Mouse (Mus musculus) thymus, adult 2 months (tissue): Measurements from ENCODE around the gene Adgrg3. TPM values are rescaled to one million over a fixed set of nuclear protein-coding genes. Genes with fewer than 3 reads are reported as not detected.

Experiments used
- DNase-seq: peaks from one replicate; pipeline ENCODE4 v3.0.0; 2021
- H3K27ac ChIP-seq: fragments of 200-500 bp; 2 replicates; pipeline ENCODE4 v1.5.1; 2012; ENCODE audit warnings: low read length, control low read depth; ENCODE audit not compliant: control insufficient read depth, insufficient read depth
- H3K27me3 ChIP-seq: fragments of 200-500 bp; 2 replicates; pipeline ENCODE4 v1.6.1; 2012; ENCODE audit warnings: mild to moderate bottlenecking, low read length, moderate library complexity, mixed read lengths; ENCODE audit not compliant: control insufficient read depth, insufficient read depth
- H3K36me3 ChIP-seq: fragments of 200-500 bp; 2 replicates; pipeline ENCODE4 v1.6.1; 2012; ENCODE audit warnings: mild to moderate bottlenecking, low read length, moderate library complexity; ENCODE audit not compliant: control insufficient read depth, insufficient read depth
- H3K4me1 ChIP-seq: fragments of 200-500 bp; replicated peaks from 2 replicates; pipeline ENCODE4 v1.6.1; 2012; ENCODE audit warnings: low read length; ENCODE audit not compliant: control insufficient read depth, insufficient read depth
- H3K4me3 ChIP-seq: fragments of 200-500 bp; 2 replicates; pipeline ENCODE4 v1.5.1; 2012; ENCODE audit warnings: mild to moderate bottlenecking, low read length, control low read depth, moderate library complexity; ENCODE audit not compliant: control insufficient read depth, insufficient read depth
- CTCF ChIP-seq: fragments of 200-500 bp; IDR thresholded peaks from 2 replicates; pipeline ENCODE4 v1.5.1; 2012; ENCODE audit warnings: mild to moderate bottlenecking, control low read depth, low read length, moderate library complexity, borderline replicate concordance; ENCODE audit not compliant: control insufficient read depth, poor library complexity, insufficient read depth; ENCODE audit errors: extremely low read depth
- POLR2A ChIP-seq: fragments of 200-500 bp; IDR thresholded peaks from 2 replicates; pipeline ENCODE4 v1.6.1; 2012; ENCODE audit warnings: mild to moderate bottlenecking, low read length, control low read depth, moderate library complexity; ENCODE audit not compliant: control insufficient read depth, poor library complexity, insufficient read depth; ENCODE audit errors: extremely low read depth
- WGBS: fragments of 180-500 bp; shearing (Covaris S2); methylation state at CpG from one replicate; pipeline ENCODE4 v1.1.7; 2018; 5-methylcytosine and 5-hydroxymethylcytosine counted together
- polyA plus RNA-seq: library from polyadenylated mRNA; depleted of rRNA; stranded (reverse); fragments of >200 nt; gene quantifications from 2 replicates; pipeline ENCODE4 v1.2.3, GENCODE M21; 2012

The Adgrg3 gene
- polyA plus RNA-seq, 1 experiment, result 27.0 TPM

DNA sequence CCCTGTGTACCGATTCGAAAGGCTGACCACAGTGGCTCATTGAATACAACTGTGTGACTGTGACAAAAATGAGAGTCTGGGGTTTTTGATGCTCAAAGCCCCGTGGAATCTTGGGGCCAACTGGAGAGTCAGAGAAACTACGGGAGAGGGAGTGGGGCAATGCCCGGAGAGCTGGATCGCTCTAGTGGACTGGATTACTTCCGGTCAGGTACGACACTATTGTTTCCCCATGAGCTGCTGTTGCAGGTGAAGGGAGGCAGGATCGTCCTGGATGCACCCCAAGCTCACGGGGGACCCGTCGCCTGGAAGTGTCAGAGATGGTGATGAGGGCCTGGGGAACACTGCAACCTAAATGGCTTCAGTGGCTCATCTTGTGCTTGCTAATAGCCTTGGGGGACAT is 21.5 kb upstream of the Adgrg3 start:
- 84% methylated on average over 12 of the region's 12 CpGs for WGBS
- DNase-seq, result no peak
- no peaks in the 10 kb centered on the region for H3K27me3 ChIP-seq
- H3K4me1 ChIP-seq, result peaks cover 55% of the 10 kb centered on the region
- no peak overlapping the region for H3K27ac ChIP-seq
- TF ChIP-seq POLR2A, result no peak
- TF ChIP-seq CTCF, result no peak
- no peak overlapping the region for H3K4me3 ChIP-seq
- no peaks in the 10 kb centered on the region for H3K36me3 ChIP-seq

DNA sequence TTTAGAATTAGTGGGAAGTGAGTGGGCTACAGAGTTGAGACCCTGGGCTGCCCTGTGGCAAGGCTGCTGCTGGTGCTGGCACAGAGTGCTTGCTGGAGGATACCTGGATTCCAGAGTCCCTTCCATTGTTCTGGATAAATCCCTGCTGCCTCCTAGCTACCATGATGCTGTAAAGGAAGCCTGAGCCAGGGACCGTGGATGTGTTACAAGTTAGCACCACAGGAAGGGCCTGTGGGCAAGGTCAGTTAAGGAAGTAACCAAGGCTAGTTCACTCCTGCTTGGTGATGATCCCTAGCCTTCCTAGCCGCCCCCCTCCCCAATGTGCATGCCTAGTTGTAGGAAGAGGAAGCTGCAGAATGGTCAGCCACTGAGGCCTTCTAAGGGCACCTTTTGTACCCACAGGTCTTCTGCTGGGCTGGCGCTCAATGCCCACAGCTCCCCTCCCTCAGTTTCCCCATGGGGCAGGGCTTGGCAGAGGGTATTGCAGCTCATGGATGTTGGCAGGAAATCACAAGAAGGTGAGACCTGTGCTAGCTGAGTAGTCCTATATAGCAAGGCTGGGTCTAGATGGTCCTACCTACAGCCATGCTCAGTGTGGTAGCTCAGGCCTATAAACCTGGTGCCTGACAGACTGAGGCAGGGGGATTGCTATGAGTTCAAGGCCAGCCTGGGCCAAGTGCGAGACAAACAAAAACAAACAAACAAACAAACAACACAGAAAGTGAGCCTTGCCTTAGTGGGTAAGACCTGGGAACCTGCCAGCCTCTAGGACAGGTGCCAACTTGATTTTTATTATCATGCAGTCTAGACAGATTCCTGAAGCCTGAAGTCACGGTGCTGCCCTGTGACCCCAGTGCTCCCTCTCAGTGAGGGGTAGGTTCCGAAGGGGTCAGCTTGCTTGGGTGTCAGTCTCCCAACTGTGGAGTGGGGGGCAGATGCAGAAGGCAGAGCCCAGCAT is 20.3 kb upstream of the Adgrg3 start:
- Histone ChIP-seq H3K36me3 (no peaks in the 10 kb centered on the region), H3K27ac (no peak overlapping the region), H3K4me3 (no peak overlapping the region), H3K27me3 (no peaks in the 10 kb centered on the region), H3K4me1 (peaks cover 52% of the 10 kb centered on the region)
- WGBS, result 87% methylated on average over 6 of the region's 6 CpGs
- no peak for DNase-seq
- TF ChIP-seq POLR2A, result no peak
- TF ChIP-seq CTCF, result no peak

DNA sequence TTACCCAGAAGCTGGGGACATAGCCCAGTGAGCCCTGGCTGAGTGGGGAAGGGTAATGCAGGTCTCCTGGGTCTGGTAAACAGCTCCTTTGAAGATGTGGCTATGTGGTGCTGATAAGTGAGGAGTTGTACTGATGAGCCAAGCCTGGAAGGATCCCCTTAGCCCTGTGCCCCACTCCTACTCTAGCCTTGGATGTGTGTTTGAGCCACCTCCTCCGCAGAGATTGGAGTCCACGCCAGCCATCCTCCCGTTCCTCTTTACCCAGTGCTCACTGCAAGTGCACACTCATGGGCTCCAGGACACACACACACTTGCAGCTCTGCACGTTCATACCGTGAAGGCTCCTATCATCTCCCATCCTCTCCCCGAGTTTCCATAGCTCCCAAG is 19.6 kb upstream of the Adgrg3 start:
- no peaks in the 10 kb centered on the region for H3K27me3 ChIP-seq
- H3K36me3 ChIP-seq, result no peaks in the 10 kb centered on the region
- no peak for TF ChIP-seq CTCF
- no peak for TF ChIP-seq POLR2A
- peaks cover 45% of the 10 kb centered on the region for H3K4me1 ChIP-seq
- WGBS, result 78% methylated on average over 6 of the region's 6 CpGs
- no peak overlapping the region for H3K4me3 ChIP-seq
- no peak overlapping the region for H3K27ac ChIP-seq
- DNase-seq, result no peak

DNA sequence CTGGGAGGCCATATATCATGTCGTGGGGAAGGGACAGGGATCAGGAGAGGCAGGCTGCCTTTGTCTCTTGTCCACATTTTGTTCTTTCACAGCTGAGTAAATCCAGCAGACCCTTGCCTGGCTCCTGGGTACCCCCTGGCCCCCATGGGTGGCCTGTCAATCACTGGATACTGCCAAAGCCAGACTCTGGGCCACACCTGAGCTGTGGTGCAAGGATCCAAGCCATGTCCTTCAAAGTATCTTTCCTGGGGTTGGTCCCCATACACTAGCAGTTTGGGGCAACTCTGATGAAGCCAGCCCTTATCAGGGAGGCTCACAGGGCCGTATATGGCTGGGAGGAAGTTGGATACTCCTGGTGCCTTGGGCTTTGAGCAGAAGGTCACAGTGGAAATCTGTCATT is 19.1 kb upstream of the Adgrg3 start:
- Histone ChIP-seq H3K36me3 (0 out of 2 replicates have a peak, but pooled peaks cover 4% of the 10 kb centered on the region), H3K4me3 (no peak overlapping the region), H3K27me3 (no peaks in the 10 kb centered on the region), H3K27ac (no peak overlapping the region), H3K4me1 (peaks cover 39% of the 10 kb centered on the region)
- WGBS, result 68% methylated on average over 2 of the region's 2 CpGs
- no peak for DNase-seq
- TF ChIP-seq POLR2A, result no peak

DNA sequence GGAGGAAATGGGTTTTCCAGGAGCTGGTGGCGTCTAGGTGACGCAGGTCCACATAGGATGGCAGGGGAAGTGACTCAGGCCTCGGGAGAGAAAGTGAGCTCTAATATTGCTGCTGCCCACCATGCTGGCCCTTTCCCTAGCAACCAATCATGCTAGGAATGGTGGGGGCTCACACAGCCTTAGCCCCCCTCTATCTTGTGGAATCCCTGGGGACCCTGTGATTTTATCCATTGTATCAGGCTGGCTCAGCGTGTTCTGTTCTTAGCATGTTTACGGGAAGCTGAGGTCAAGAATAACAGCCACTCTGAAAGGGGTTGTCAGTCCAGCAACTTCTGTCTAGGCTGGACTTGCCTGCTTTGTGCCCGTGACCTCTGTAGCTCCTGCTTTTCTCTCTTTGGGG is 18.5 kb upstream of the Adgrg3 start:
- no peaks in the 10 kb centered on the region for H3K27me3 ChIP-seq
- H3K27ac ChIP-seq, result no peak overlapping the region
- 92% methylated on average over 6 of the region's 6 CpGs for WGBS
- H3K36me3 ChIP-seq, result 0 out of 2 replicates have a peak, but pooled peaks cover 6% of the 10 kb centered on the region
- no peak for TF ChIP-seq CTCF
- TF ChIP-seq POLR2A, result no peak
- H3K4me3 ChIP-seq, result no peak overlapping the region
- DNase-seq, result no peak
- H3K4me1 ChIP-seq, result peaks cover 34% of the 10 kb centered on the region

DNA sequence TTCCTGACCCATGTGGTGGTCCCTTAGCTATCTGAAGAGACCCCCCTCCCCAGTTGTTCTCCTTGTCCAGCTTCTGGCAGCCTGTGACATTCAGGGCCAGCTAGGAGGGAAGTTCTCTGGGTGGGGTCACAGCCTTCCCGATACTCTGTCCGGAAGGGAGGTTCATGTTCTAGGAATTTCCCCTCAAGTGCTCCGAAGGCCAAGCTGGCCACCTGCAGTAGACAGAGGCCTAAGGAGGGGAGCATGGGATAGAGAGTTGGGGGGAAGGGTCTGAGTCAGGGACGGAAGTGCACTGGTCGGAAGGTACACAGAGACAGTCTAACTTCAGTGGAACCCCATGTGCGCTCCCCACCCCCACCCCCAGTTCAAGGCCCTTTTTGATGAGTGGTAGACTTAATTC is 17.5 kb upstream of the Adgrg3 start:
- Histone ChIP-seq H3K4me3 (no peak overlapping the region), H3K27ac (no peak overlapping the region), H3K36me3 (peaks cover 6% of the 10 kb centered on the region; the same call in 1 of the 2 replicates), H3K4me1 (peaks cover 24% of the 10 kb centered on the region), H3K27me3 (no peaks in the 10 kb centered on the region)
- WGBS, result 60% methylated on average over 6 of the region's 6 CpGs
- DNase-seq, result no peak
- no peak for TF ChIP-seq POLR2A
- no peak for TF ChIP-seq CTCF
